Mouse (Mus musculus) MEL (cell line): ENCODE results near the gene Bcl7c. TPM values are rescaled to one million over a fixed set of nuclear protein-coding genes. Genes with fewer than 3 reads are reported as not detected.
A peak's percentile ranks its signal among the peaks of the same experiment; 100 is the strongest.

Experiments
- DNase-seq: peaks from one replicate; pipeline ENCODE4 v3.0.0; 2011; ENCODE audit warnings: low read depth, low spot score
- H3K27ac ChIP-seq: 2 replicates; pipeline ENCODE4 v1.5.1; 2012; ENCODE audit warnings: low read depth, mild to moderate bottlenecking, control low read depth, low read length, moderate library complexity; ENCODE audit not compliant: control insufficient read depth
- H3K27me3 ChIP-seq, 2 experiments: fragments of 150-350 bp in 1 of 2; sonication (generic) in 1 of 2; 2 replicates each; pipeline ENCODE4 v1.6.1; 2012; ENCODE audit warnings: low read length in 2 of 2, mild to moderate bottlenecking in 2 of 2, improper control_type of control experiment in 1 of 2, moderate library complexity in 1 of 2; ENCODE audit not compliant: insufficient read depth in 2 of 2, control insufficient read depth in 1 of 2
- H3K36me3 ChIP-seq, 2 experiments: 2 replicates each; pipeline ENCODE4 v1.6.1; 2012 to 2014; ENCODE audit warnings: low read length in 2 of 2, improper control_type of control experiment in 1 of 2, inconsistent platforms in 1 of 2, mild to moderate bottlenecking in 1 of 2; ENCODE audit not compliant: insufficient read depth in 2 of 2, control insufficient read depth in 1 of 2
- H3K4me1 ChIP-seq, 2 experiments: fragments of 150-350 bp in 1 of 2; sonication (generic) in 1 of 2; 2 replicates each; pipeline ENCODE4 v1.6.1; 2012; ENCODE audit warnings: low read length in 2 of 2, improper control_type of control experiment in 1 of 2, mild to moderate bottlenecking in 1 of 2; ENCODE audit not compliant: insufficient read depth in 2 of 2, control insufficient read depth in 1 of 2
- H3K4me3 ChIP-seq, 2 experiments: fragments of 150-350 bp in 1 of 2; sonication (generic) in 1 of 2; 2 replicates each; pipeline ENCODE4 v1.5.1; 2012; ENCODE audit warnings: low read depth in 2 of 2, low read length in 2 of 2, mild to moderate bottlenecking in 2 of 2, moderate library complexity in 2 of 2, control low read depth in 1 of 2, improper control_type of control experiment in 1 of 2; ENCODE audit not compliant: control insufficient read depth in 1 of 2, insufficient read depth in 1 of 2
- H3K79me2 ChIP-seq: 2 replicates; pipeline ENCODE4 v1.6.1; 2012; ENCODE audit warnings: mild to moderate bottlenecking, low read length, moderate library complexity; ENCODE audit not compliant: control insufficient read depth, poor library complexity, insufficient read depth
- H3K9ac ChIP-seq: 2 replicates; pipeline ENCODE4 v1.6.1; 2012; ENCODE audit warnings: low read depth, mild to moderate bottlenecking, control low read depth, low read length, moderate library complexity; ENCODE audit not compliant: control insufficient read depth, poor library complexity, severe bottlenecking
- H3K9me3 ChIP-seq: fragments of 150-350 bp; sonication (generic); replicated peaks from 2 replicates; pipeline ENCODE4 v1.6.1; 2012; ENCODE audit warnings: mild to moderate bottlenecking, low read length, improper control_type of control experiment, moderate library complexity; ENCODE audit not compliant: insufficient read depth
- BHLHE40 ChIP-seq: IDR thresholded peaks from 2 replicates; pipeline ENCODE4 v1.6.1; 2012; ENCODE audit warnings: low read depth, mild to moderate bottlenecking, inconsistent platforms, low read length, improper control_type of control experiment, borderline replicate concordance
- CHD1 ChIP-seq: IDR thresholded peaks from 2 replicates; pipeline ENCODE4 v1.6.1; 2012; ENCODE audit warnings: low read depth, mild to moderate bottlenecking, inconsistent platforms, low read length, improper control_type of control experiment
- CHD2 ChIP-seq: IDR thresholded peaks from 2 replicates; pipeline ENCODE4 v1.6.1; 2011; ENCODE audit warnings: low read length, improper control_type of control experiment
- CTCF ChIP-seq, 3 experiments: IDR thresholded peaks in 2 of 3; conservative IDR thresholded peaks in 1 of 3; 2 replicates each; pipeline ENCODE4 v1.5.1; 2011 to 2012; ENCODE audit warnings: low read length in 3 of 3, low read depth in 2 of 3, mild to moderate bottlenecking in 2 of 3, improper control_type of control experiment in 1 of 3, inconsistent platforms in 1 of 3, mixed read lengths in 1 of 3, moderate library complexity in 1 of 3; ENCODE audit not compliant: control insufficient read depth in 1 of 3, insufficient read depth in 1 of 3, poor library complexity in 1 of 3, severe bottlenecking in 1 of 3
- E2F4 ChIP-seq: IDR thresholded peaks from 2 replicates; pipeline ENCODE4 v1.6.1; 2011; ENCODE audit warnings: low read depth, low read length, improper control_type of control experiment, borderline replicate concordance
- ELF1 ChIP-seq: IDR thresholded peaks from 2 replicates; pipeline ENCODE4 v1.6.1; 2014; ENCODE audit warnings: low read depth, mild to moderate bottlenecking, inconsistent platforms, low read length, improper control_type of control experiment, moderate library complexity
- EP300 ChIP-seq, 2 experiments: IDR thresholded peaks; 2 replicates each; pipeline ENCODE4 v1.6.1; 2011; ENCODE audit warnings: improper control_type of control experiment in 2 of 2, low read length in 2 of 2, low read depth in 1 of 2, mild to moderate bottlenecking in 1 of 2
- ETS1 ChIP-seq: IDR thresholded peaks from 2 replicates; pipeline ENCODE4 v1.6.1; 2012; ENCODE audit warnings: low read depth, mild to moderate bottlenecking, inconsistent platforms, low read length, improper control_type of control experiment, moderate library complexity
- GABPA ChIP-seq: IDR thresholded peaks from 2 replicates; pipeline ENCODE4 v1.6.1; 2012; ENCODE audit warnings: low read depth, mild to moderate bottlenecking, inconsistent platforms, low read length, improper control_type of control experiment, moderate library complexity
- JUND ChIP-seq: IDR thresholded peaks from 2 replicates; pipeline ENCODE4 v1.6.1; 2011; ENCODE audit warnings: low read depth, mild to moderate bottlenecking, improper control_type of control experiment, low read length
- KAT2A ChIP-seq: conservative IDR thresholded peaks from 2 replicates; pipeline ENCODE4 v1.6.1; 2012; ENCODE audit warnings: low read depth, low read length, improper control_type of control experiment, inconsistent platforms
- MAFK ChIP-seq: IDR thresholded peaks from 2 replicates; pipeline ENCODE4 v1.6.1; 2011; ENCODE audit warnings: low read depth, mild to moderate bottlenecking, low read length, improper control_type of control experiment, borderline replicate concordance
- MAX ChIP-seq: IDR thresholded peaks from 2 replicates; pipeline ENCODE4 v1.6.1; 2011; ENCODE audit warnings: low read length, improper control_type of control experiment
- MAZ ChIP-seq: IDR thresholded peaks from 2 replicates; pipeline ENCODE4 v1.6.1; 2012; ENCODE audit warnings: low read depth, mild to moderate bottlenecking, inconsistent platforms, low read length, improper control_type of control experiment
- MEF2A ChIP-seq: IDR thresholded peaks from 2 replicates; pipeline ENCODE4 v1.6.1; 2014; ENCODE audit warnings: low read depth, mild to moderate bottlenecking, inconsistent platforms, low read length, improper control_type of control experiment; ENCODE audit not compliant: poor library complexity, insufficient replicate concordance, severe bottlenecking; ENCODE audit errors: extremely low read depth
- MXI1 ChIP-seq: IDR thresholded peaks from 2 replicates; pipeline ENCODE4 v1.6.1; 2011; ENCODE audit warnings: mild to moderate bottlenecking, low read depth, low read length, improper control_type of control experiment
- MYB ChIP-seq: IDR thresholded peaks from 2 replicates; pipeline ENCODE4 v1.6.1; 2011; ENCODE audit warnings: mild to moderate bottlenecking, low read depth, low read length, improper control_type of control experiment
- MYC ChIP-seq: IDR thresholded peaks from 2 replicates; pipeline ENCODE4 v1.6.1; 2011; ENCODE audit warnings: low read depth, mild to moderate bottlenecking, low read length, improper control_type of control experiment, moderate library complexity
- NELFE ChIP-seq: IDR thresholded peaks from 2 replicates; pipeline ENCODE4 v1.6.1; 2011; ENCODE audit warnings: low read depth, low read length, improper control_type of control experiment
- NRF1 ChIP-seq: IDR thresholded peaks from 2 replicates; pipeline ENCODE4 v1.6.1; 2014; ENCODE audit warnings: low read depth, mild to moderate bottlenecking, inconsistent platforms, low read length, improper control_type of control experiment, moderate library complexity; ENCODE audit not compliant: poor library complexity, insufficient read depth, severe bottlenecking
- POLR2A ChIP-seq, 2 experiments: IDR thresholded peaks; 2 replicates each; pipeline ENCODE4 v1.6.1; 2011 to 2012; ENCODE audit warnings: low read length in 2 of 2, mild to moderate bottlenecking in 2 of 2, control low read depth in 1 of 2, improper control_type of control experiment in 1 of 2, low read depth in 1 of 2, moderate library complexity in 1 of 2; ENCODE audit not compliant: control insufficient read depth in 1 of 2, insufficient read depth in 1 of 2, poor library complexity in 1 of 2
- POLR2AphosphoS5 ChIP-seq: IDR thresholded peaks from 2 replicates; pipeline ENCODE4 v1.6.1; 2012; ENCODE audit warnings: low read depth, borderline replicate concordance, mild to moderate bottlenecking, inconsistent platforms, low read length, moderate library complexity, mixed read lengths
- RAD21 ChIP-seq: IDR thresholded peaks from 2 replicates; pipeline ENCODE4 v1.6.1; 2011; ENCODE audit warnings: mild to moderate bottlenecking, low read depth, low read length, improper control_type of control experiment
- RCOR1 ChIP-seq: IDR thresholded peaks from 2 replicates; pipeline ENCODE4 v1.6.1; 2012; ENCODE audit warnings: low read depth, mild to moderate bottlenecking, inconsistent platforms, low read length, improper control_type of control experiment
- SIN3A ChIP-seq: IDR thresholded peaks from 2 replicates; pipeline ENCODE4 v1.6.1; 2012; ENCODE audit warnings: low read length, improper control_type of control experiment, inconsistent platforms
- SMC3 ChIP-seq: IDR thresholded peaks from 2 replicates; pipeline ENCODE4 v1.6.1; 2011; ENCODE audit warnings: low read depth, low read length, improper control_type of control experiment
- TAL1 ChIP-seq: IDR thresholded peaks from 2 replicates; pipeline ENCODE4 v1.6.1; 2012; ENCODE audit warnings: mild to moderate bottlenecking, inconsistent platforms, low read length, moderate library complexity, mixed read lengths
- TBP ChIP-seq: IDR thresholded peaks from 2 replicates; pipeline ENCODE4 v1.8.0; 2011; ENCODE audit warnings: low read depth, low read length, improper control_type of control experiment
- TCF12 ChIP-seq: IDR thresholded peaks from 2 replicates; pipeline ENCODE4 v1.6.1; 2014; ENCODE audit warnings: low read depth, mild to moderate bottlenecking, inconsistent platforms, low read length, improper control_type of control experiment, moderate library complexity
- UBTF ChIP-seq: IDR thresholded peaks from 2 replicates; pipeline ENCODE4 v1.6.1; 2012; ENCODE audit warnings: low read depth, mild to moderate bottlenecking, inconsistent platforms, low read length, improper control_type of control experiment, moderate library complexity, borderline replicate concordance; ENCODE audit not compliant: insufficient read depth
- USF2 ChIP-seq, 2 experiments: IDR thresholded peaks; 2 replicates each; pipeline ENCODE4 v1.6.1; 2011 to 2012; ENCODE audit warnings: improper control_type of control experiment in 2 of 2, low read length in 2 of 2, borderline replicate concordance in 1 of 2, inconsistent platforms in 1 of 2, low read depth in 1 of 2, mild to moderate bottlenecking in 1 of 2; ENCODE audit not compliant: insufficient read depth in 1 of 2
- ZC3H11A ChIP-seq: IDR thresholded peaks from 2 replicates; pipeline ENCODE4 v1.6.1; 2012; ENCODE audit warnings: low read depth, mild to moderate bottlenecking, inconsistent platforms, low read length, improper control_type of control experiment
- ZKSCAN1 ChIP-seq: IDR thresholded peaks from 2 replicates; pipeline ENCODE4 v1.6.1; 2012; ENCODE audit warnings: low read depth, mild to moderate bottlenecking, inconsistent platforms, low read length, improper control_type of control experiment, moderate library complexity
- ZMIZ1 ChIP-seq: IDR thresholded peaks from 2 replicates; pipeline ENCODE4 v1.6.1; 2012; ENCODE audit warnings: low read depth, mild to moderate bottlenecking, inconsistent platforms, low read length, improper control_type of control experiment, moderate library complexity
- ZNF384 ChIP-seq: IDR thresholded peaks from 2 replicates; pipeline ENCODE4 v1.6.1; 2012; ENCODE audit warnings: low read depth, mild to moderate bottlenecking, inconsistent platforms, low read length, improper control_type of control experiment
- polyA plus RNA-seq, 2 experiments: library from polyadenylated mRNA; stranded (reverse) in 1 of 2; unstranded in 1 of 2; fragments of >175 nt in 1 of 2; fragments of >200 nt in 1 of 2; gene quantifications; 2 replicates each; pipeline versions ENCODE4 v1.2.1 to v1.2.4; 2012; ENCODE audit warnings: low replicate concordance in 2 of 2, low read depth in 1 of 2; ENCODE audit not compliant: insufficient read length in 2 of 2, insufficient read depth in 1 of 2, missing spikeins in 1 of 2
- total RNA-seq: library from RNA; depleted of rRNA; stranded (reverse); fragments of 300-350 nt; gene quantifications from 2 replicates; pipeline ENCODE4 v1.2.3, GENCODE M21; 2012

Gene Bcl7c
- total and polyA plus RNA-seq, 3 experiments, result 72.4 to 98.4 TPM; not detected in 1

- H3K36me3 ChIP-seq, result peaks cover 0 to 6% of the 10 kb centered on the region in 2 experiments; a peak in 2 of 4 replicates
- peak overlapping the region; percentile 72 for H3K27ac ChIP-seq
- peak; percentile 93 for DNase-seq
- no peaks in the 10 kb centered on the region for H3K27me3 ChIP-seq
- peak overlapping the region; percentile 72 for H3K9ac ChIP-seq
- H3K4me1 ChIP-seq, result peaks cover 0 to 8% of the 10 kb centered on the region in 2 experiments; a peak in 1 of 4 replicates
- H3K4me3 ChIP-seq, result peak overlapping the region; percentile 70 to 72
- no peaks in the 10 kb centered on the region for H3K9me3 ChIP-seq
- peaks cover 2% of the 10 kb centered on the region; the same call in 1 of the 2 replicates for H3K79me2 ChIP-seq
- TF ChIP-seq EP300 (IDR thresholded peaks at IDR 0.05; ENCODE audit: low read depth in 1 of 2, low read length in 2 of 2), result no peak
- no peak for TF ChIP-seq RCOR1
- TF ChIP-seq ZKSCAN1, result no peak
- no peak for TF ChIP-seq BHLHE40
- TF ChIP-seq E2F4, result 0 out of 2 replicates have a peak, but pooled peaks have one; percentile 39
- no peak; the same call in 1 of the 2 replicates for TF ChIP-seq MXI1
- TF ChIP-seq CHD2, result peak; percentile 46; the same call in 1 of the 2 replicates
- peak; percentile 30; the same call in 1 of the 2 replicates for TF ChIP-seq NRF1
- no peak for TF ChIP-seq TCF12
- no peak; the same call in 1 of the 2 replicates for TF ChIP-seq MAX
- TF ChIP-seq MAFK, result no peak
- peak; percentile 64; the same call in 1 of the 2 replicates for TF ChIP-seq ELF1
- no peak for TF ChIP-seq UBTF
- TF ChIP-seq ETS1, result no peak
- TF ChIP-seq CHD1, result no peak; the same call in 1 of the 2 replicates
- no peak for TF ChIP-seq USF2 (IDR thresholded peaks at IDR 0.05; ENCODE audit: borderline replicate concordance in 1 of 2, insufficient read depth in 1 of 2, low read depth in 1 of 2, low read length in 2 of 2)
- no peak for TF ChIP-seq TBP
- no peak for TF ChIP-seq GABPA
- TF ChIP-seq ZC3H11A, result 0 out of 2 replicates have a peak, but pooled peaks have one; percentile 6
- peak; percentile 90 for TF ChIP-seq MAZ
- no peak for TF ChIP-seq MYC
- TF ChIP-seq JUND, result no peak
- TF ChIP-seq MEF2A, result no peak
- TF ChIP-seq MYB, result no peak
- TF ChIP-seq SIN3A, result peak; percentile 36
- peak; percentile 31 for TF ChIP-seq NELFE
- no peak for TF ChIP-seq SMC3
- TF ChIP-seq POLR2AphosphoS5, result no peak
- TF ChIP-seq RAD21, result no peak
- peak; percentile 72 for TF ChIP-seq KAT2A
- no peak for TF ChIP-seq CTCF (IDR thresholded peaks at IDR 0.05 in 2 of 3, conservative IDR thresholded peaks at IDR 0.05 in 1 of 3; ENCODE audit: control insufficient read depth in 1 of 3, insufficient read depth in 1 of 3, low read depth in 2 of 3, low read length in 3 of 3, poor library complexity in 1 of 3, severe bottlenecking in 1 of 3)
- 0 out of 2 replicates have a peak, but pooled peaks have one; percentile 20 for TF ChIP-seq ZMIZ1
- no peak for TF ChIP-seq TAL1
- no peak for TF ChIP-seq ZNF384
- peak in 1 of 2 experiments; percentile 40; a peak in 1 of 4 replicates for TF ChIP-seq POLR2A (IDR thresholded peaks at IDR 0.05; ENCODE audit: control insufficient read depth in 1 of 2, insufficient read depth in 1 of 2, low read depth in 1 of 2, low read length in 2 of 2, poor library complexity in 1 of 2)
Observed at GRCm38 (mm10) chr7:127745652-127746493, 37.1 kb upstream of the Bcl7c start.
